Mouse (Mus musculus) neural tube, embryonic 13.5 days (tissue): ENCODE results near the gene Nedd4. TPM values are rescaled to one million over a fixed set of nuclear protein-coding genes. Genes with fewer than 3 reads are reported as not detected.

Experiments used
- ATAC-seq: fragments of 200-750 bp; cut with Nextera tagmentation; 2 replicates; pipeline ENCODE4 v1.8.0; 2017; ENCODE audit warnings: low read depth, mild to moderate bottlenecking, moderate TSS enrichment, moderate library complexity
- H3K27ac ChIP-seq: fragments of 300-500 bp; sonication (generic); replicated peaks from 2 replicates; pipeline ENCODE4 v1.5.1; 2015; ENCODE audit warnings: moderate library complexity, mild to moderate bottlenecking, inconsistent platforms
- H3K27me3 ChIP-seq: fragments of 300-500 bp; sonication (generic); 2 replicates; pipeline ENCODE4 v1.6.1; 2015; ENCODE audit warnings: mild to moderate bottlenecking, inconsistent platforms
- H3K36me3 ChIP-seq: fragments of 300-500 bp; sonication (generic); 2 replicates; pipeline ENCODE4 v1.6.1; 2015; ENCODE audit warnings: mild to moderate bottlenecking, inconsistent platforms
- H3K4me1 ChIP-seq: fragments of 300-500 bp; sonication (generic); replicated peaks from 2 replicates; pipeline ENCODE4 v1.6.1; 2015; ENCODE audit warnings: inconsistent platforms
- H3K4me2 ChIP-seq: fragments of 300-500 bp; sonication (generic); 2 replicates; pipeline ENCODE4 v1.6.1; 2015; ENCODE audit warnings: inconsistent platforms, mild to moderate bottlenecking, moderate library complexity
- H3K4me3 ChIP-seq: fragments of 300-500 bp; sonication (generic); 2 replicates; pipeline ENCODE4 v1.5.1; 2015; ENCODE audit warnings: mild to moderate bottlenecking, inconsistent platforms
- H3K9ac ChIP-seq: fragments of 300-500 bp; sonication (generic); 2 replicates; pipeline ENCODE4 v1.6.1; 2015; ENCODE audit warnings: moderate library complexity, mild to moderate bottlenecking, inconsistent platforms
- H3K9me3 ChIP-seq: fragments of 300-500 bp; sonication (generic); 2 replicates; pipeline ENCODE4 v1.6.1; 2016; ENCODE audit warnings: inconsistent platforms
- WGBS: fragments of 180-500 bp; shearing (Covaris S2); methylation state at CpG from one replicate; pipeline ENCODE4 v1.1.7; 2015; 5-methylcytosine and 5-hydroxymethylcytosine counted together
- polyA plus RNA-seq: library from polyadenylated mRNA; unstranded; fragments of >200 nt; fragmentation: Nextera tagmentation; extraction: Ambion mirVana; gene quantifications from 2 replicates; pipeline ENCODE4 v1.2.1, GENCODE M21; 2015

Gene Nedd4
- polyA plus RNA-seq, 1 experiment from 2014 or later: 475 TPM

DNA sequence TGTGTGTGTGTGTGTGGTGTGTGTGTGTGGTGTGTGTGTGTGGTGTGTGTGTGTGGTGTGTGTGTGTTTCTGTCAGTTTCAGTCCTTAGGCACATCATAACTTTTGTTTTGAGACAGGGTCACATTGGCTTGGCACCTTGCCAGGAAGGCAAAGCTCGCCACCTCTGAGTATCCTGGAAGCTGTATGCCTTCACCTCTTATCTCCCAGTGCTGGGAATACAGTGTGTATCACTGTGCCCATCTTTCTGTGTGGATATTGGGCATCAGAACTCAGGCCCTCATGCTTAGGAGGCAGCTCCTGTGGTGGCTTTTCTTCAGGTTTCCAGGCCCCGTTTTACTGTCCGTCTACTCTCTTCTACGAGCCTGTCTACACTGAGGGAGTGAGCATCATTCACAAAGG, 24.4 kb downstream of the Nedd4 start:
- no peaks in the 10 kb centered on the region for H3K9me3 ChIP-seq
- no peak overlapping the region for H3K9ac ChIP-seq
- ATAC-seq: no peak
- WGBS: 77% methylated on average over 4 of the region's 4 CpGs
- H3K4me1 ChIP-seq: peaks cover 8% of the 10 kb centered on the region; the same call in 1 of the 2 replicates
- no peaks in the 10 kb centered on the region for H3K27me3 ChIP-seq
- no peak overlapping the region for H3K4me3 ChIP-seq
- no peak overlapping the region for H3K27ac ChIP-seq
- H3K4me2 ChIP-seq: no peak overlapping the region
- peaks cover 91% of the 10 kb centered on the region for H3K36me3 ChIP-seq

GRCm38 (mm10) chr9:72689522-72689921, 27.4 kb downstream of the Nedd4 start:
- no peak for ATAC-seq
- no peak overlapping the region for H3K4me3 ChIP-seq
- no peak overlapping the region for H3K9ac ChIP-seq
- WGBS: 83% methylated on average over 5 of the region's 5 CpGs
- peaks cover 84% of the 10 kb centered on the region for H3K36me3 ChIP-seq
- no peaks in the 10 kb centered on the region for H3K9me3 ChIP-seq
- H3K4me2 ChIP-seq: no peak overlapping the region
- H3K4me1 ChIP-seq: peaks cover 35% of the 10 kb centered on the region
- H3K27me3 ChIP-seq: no peaks in the 10 kb centered on the region
- no peak overlapping the region for H3K27ac ChIP-seq

DNA sequence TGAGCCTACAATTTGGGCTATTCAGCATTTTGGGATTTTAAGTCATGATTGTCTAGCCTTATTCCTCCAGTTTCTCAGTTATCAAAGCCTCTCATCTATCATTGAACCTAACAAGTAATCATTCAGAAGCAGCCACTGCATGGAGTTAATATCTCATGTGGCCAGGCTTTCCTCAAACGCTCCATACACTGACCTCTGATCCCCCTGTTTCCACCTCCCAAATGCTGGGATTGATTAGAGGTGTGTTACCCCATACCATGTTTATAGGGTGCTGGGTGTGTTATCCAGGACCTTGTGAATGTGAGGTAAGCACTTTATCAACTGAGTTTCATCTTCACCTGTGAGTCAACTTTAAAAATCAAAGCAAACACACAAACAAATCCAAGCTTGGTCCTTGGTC, 28.7 kb downstream of the Nedd4 start:
- 77% methylated on average over 1 of the region's 1 CpGs for WGBS
- Histone ChIP-seq H3K9ac (no peak overlapping the region), H3K4me1 (peaks cover 41% of the 10 kb centered on the region), H3K4me2 (no peak overlapping the region), H3K9me3 (no peaks in the 10 kb centered on the region), H3K4me3 (no peak overlapping the region), H3K27ac (no peak overlapping the region), H3K27me3 (no peaks in the 10 kb centered on the region), H3K36me3 (peaks cover 78% of the 10 kb centered on the region)
- no peak for ATAC-seq

- Histone ChIP-seq H3K9me3 (no peaks in the 10 kb centered on the region), H3K27ac (no peak overlapping the region), H3K36me3 (peaks cover 70% of the 10 kb centered on the region), H3K4me1 (peaks cover 50% of the 10 kb centered on the region), H3K4me2 (no peak overlapping the region), H3K27me3 (no peaks in the 10 kb centered on the region), H3K4me3 (no peak overlapping the region), H3K9ac (no peak overlapping the region)
- 65% methylated on average over 5 of the region's 5 CpGs for WGBS
- no peak for ATAC-seq
Observed at GRCm38 (mm10) chr9:72691942-72692341, 29.8 kb downstream of the Nedd4 start.

DNA sequence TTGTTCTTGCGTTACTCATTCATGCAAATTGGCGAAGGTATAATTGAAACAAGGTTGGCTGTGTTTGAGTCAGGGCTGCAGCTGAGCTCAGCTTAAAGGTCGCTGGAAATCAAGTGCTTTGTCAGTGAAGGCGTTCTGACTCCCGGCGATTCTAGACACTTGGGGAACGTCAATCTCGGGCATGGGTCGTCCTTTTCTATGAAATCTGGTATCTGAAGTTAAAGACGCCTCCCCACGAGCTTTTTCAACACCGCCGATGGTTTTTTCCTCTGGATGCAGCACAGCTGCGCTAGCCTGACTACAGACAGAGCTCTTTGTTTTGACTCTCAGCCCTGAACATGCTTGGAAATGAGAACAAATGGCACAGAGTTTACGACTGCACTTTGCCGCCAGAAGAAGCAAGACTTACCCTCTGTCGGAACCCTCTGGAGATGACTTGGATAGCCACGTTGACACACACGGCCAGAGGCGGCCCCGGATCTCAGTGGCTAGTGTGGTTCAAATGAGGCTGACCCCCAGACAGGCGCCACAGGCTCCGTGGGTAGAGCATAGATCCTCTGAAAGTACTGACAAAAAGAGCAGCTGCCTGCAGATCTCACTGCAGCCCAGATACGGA, 31.0 kb downstream of the Nedd4 start:
- Histone ChIP-seq H3K9me3 (no peaks in the 10 kb centered on the region), H3K4me1 (peaks cover 61% of the 10 kb centered on the region), H3K9ac (0 out of 2 replicates have a peak overlapping the region, but pooled peaks have one; percentile 26), H3K4me2 (peak overlapping the region; percentile 22; the same call in 1 of the 2 replicates), H3K36me3 (peaks cover 65% of the 10 kb centered on the region), H3K27me3 (no peaks in the 10 kb centered on the region), H3K4me3 (no peak overlapping the region), H3K27ac (peak overlapping the region; percentile 69)
- 42% methylated on average over 24 of the region's 24 CpGs for WGBS
- ATAC-seq: no peak; the same call in 1 of the 2 replicates

GRCm38 (mm10) chr9:72693861-72694260, 31.7 kb downstream of the Nedd4 start:
- H3K27me3 ChIP-seq: no peaks in the 10 kb centered on the region
- no peak for ATAC-seq
- WGBS: 88% methylated on average over 14 of the region's 14 CpGs
- H3K9me3 ChIP-seq: no peaks in the 10 kb centered on the region
- peaks cover 65% of the 10 kb centered on the region for H3K36me3 ChIP-seq
- H3K4me2 ChIP-seq: no peak overlapping the region
- peak overlapping the region; percentile 69 for H3K27ac ChIP-seq
- H3K4me1 ChIP-seq: peaks cover 67% of the 10 kb centered on the region
- 0 out of 2 replicates have a peak overlapping the region, but pooled peaks have one; percentile 26 for H3K9ac ChIP-seq
- H3K4me3 ChIP-seq: no peak overlapping the region

DNA sequence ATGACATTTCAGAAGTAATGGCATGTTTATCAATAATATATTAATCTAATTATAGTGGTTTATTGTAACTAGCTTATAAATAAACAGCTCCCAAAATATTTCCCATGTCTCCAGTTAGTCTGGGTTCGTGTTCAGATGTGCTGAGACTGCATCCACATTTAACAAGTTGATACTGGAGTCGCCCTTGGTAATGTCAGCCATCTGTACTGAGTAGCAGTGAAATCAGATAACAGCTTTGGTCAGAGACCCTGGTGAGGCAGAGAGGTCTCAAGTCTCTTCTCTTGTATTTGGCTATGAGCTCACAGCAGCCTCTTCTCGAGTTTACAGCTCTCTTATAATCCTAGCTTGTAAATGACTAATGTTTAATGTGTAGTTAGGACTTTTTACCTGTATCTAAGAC, 34.4 kb downstream of the Nedd4 start:
- Histone ChIP-seq H3K9me3 (no peaks in the 10 kb centered on the region), H3K36me3 (peaks cover 61% of the 10 kb centered on the region), H3K4me1 (peaks cover 86% of the 10 kb centered on the region), H3K4me2 (no peak overlapping the region), H3K27ac (no peak overlapping the region), H3K9ac (no peak overlapping the region), H3K4me3 (no peak overlapping the region), H3K27me3 (no peaks in the 10 kb centered on the region)
- ATAC-seq: no peak
- WGBS: 69% methylated on average over 3 of the region's 3 CpGs

DNA sequence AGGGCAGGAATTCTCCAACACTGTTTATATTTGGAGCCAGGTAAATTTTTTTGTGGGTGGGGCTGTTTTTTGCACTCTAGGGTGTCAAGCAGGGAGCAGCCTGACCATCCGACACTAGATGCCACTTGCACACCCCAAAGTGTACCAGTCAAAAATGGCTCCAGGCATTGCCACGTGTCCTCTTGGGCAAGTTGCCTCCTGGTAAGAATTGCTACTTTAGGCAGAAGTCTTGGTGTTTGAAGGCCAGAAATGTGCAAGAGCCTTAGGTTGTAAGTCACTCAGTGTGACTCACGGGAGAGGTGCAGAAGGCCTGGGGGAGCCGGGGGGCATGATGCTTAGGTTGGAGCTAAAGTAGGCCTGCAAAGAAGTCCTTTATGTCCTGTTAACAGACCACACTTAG, 35.6 kb downstream of the Nedd4 start:
- H3K4me1 ChIP-seq: peaks cover 83% of the 10 kb centered on the region
- peaks cover 68% of the 10 kb centered on the region for H3K36me3 ChIP-seq
- H3K9me3 ChIP-seq: no peaks in the 10 kb centered on the region
- no peak overlapping the region for H3K4me2 ChIP-seq
- WGBS: 93% methylated on average over 4 of the region's 4 CpGs
- H3K27ac ChIP-seq: no peak overlapping the region
- H3K27me3 ChIP-seq: no peaks in the 10 kb centered on the region
- ATAC-seq: no peak
- H3K4me3 ChIP-seq: no peak overlapping the region
- H3K9ac ChIP-seq: no peak overlapping the region

DNA sequence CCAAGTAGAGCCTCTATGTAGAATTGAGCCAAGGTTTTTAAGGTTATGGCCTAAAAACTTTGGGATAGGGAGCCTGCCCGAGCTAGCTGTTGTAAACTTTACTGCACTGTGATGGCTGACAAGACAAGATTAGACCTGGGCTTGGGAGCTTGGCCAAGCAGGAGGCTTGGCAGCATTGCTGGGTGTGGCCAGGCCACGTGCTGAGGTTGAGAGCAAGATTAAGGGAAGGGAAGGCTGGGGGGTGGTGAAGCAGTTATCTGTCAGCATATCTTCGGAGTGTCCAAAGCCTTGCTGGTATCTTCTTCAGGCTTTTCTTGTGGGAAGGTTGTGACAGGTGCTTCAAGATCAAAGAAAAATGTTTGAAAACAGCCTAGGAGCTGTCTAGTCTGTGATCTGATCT, 37.6 kb downstream of the Nedd4 start:
- Histone ChIP-seq H3K9me3 (no peaks in the 10 kb centered on the region), H3K27me3 (no peaks in the 10 kb centered on the region), H3K27ac (no peak overlapping the region), H3K36me3 (peaks cover 67% of the 10 kb centered on the region), H3K4me2 (no peak overlapping the region), H3K4me1 (peaks cover 74% of the 10 kb centered on the region), H3K4me3 (no peak overlapping the region), H3K9ac (no peak overlapping the region)
- 54% methylated on average over 3 of the region's 3 CpGs for WGBS
- no peak for ATAC-seq

DNA sequence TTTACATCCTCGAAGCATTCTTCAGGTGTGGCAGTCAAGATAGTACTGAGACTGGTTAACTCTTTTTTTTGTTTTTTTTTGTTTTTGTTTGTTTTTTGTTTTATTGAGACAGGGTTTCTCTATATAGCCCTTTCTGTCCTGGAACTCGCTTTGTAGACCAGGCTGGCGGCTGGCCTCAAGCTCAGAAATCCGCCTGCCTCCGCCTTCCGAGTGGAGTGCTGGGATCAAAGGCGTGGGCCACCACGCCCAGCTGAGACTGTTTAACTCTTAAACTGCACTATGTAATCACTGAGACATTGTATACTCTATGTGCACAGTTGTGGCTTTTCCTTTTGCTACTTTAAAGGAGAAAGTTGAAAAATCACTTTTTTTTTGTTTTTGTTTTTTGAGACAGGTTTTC, 39.3 kb downstream of the Nedd4 start:
- 72% methylated on average over 8 of the region's 8 CpGs for whole genome bisulfite sequencing

DNA sequence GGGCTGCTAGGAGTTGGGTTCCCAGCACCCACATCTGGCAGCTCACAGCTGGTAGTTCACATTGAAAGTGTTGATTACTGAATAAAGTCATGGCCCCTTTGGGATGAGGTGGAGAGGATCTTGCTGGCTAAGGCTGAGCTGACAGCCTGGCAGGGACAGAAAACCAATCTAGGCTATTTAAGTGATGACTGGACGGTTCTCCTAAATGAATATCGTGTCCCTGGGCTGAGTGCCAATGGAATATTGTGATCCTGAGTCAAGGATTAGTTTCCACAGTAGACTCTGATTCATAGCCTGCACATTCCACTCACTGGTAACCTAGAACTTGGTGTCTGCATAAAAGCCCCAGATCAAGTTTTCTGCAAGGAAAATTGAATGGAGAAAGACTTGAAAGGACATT, 39.9 kb downstream of the Nedd4 start:
- H3K4me3 ChIP-seq: no peak overlapping the region
- ATAC-seq: no peak
- peaks cover 79% of the 10 kb centered on the region for H3K36me3 ChIP-seq
- no peaks in the 10 kb centered on the region for H3K9me3 ChIP-seq
- H3K9ac ChIP-seq: no peak overlapping the region
- peaks cover 63% of the 10 kb centered on the region for H3K4me1 ChIP-seq
- H3K27ac ChIP-seq: no peak overlapping the region
- no peak overlapping the region for H3K4me2 ChIP-seq
- H3K27me3 ChIP-seq: no peaks in the 10 kb centered on the region
- 40% methylated on average over 2 of the region's 2 CpGs for WGBS

More for the DNA sequence above, 39.3 kb downstream of the Nedd4 start:
- Histone ChIP-seq H3K4me2 (no peak overlapping the region), H3K9me3 (no peaks in the 10 kb centered on the region), H3K27ac (no peak overlapping the region), H3K4me1 (peaks cover 66% of the 10 kb centered on the region), H3K36me3 (peaks cover 72% of the 10 kb centered on the region), H3K9ac (no peak overlapping the region), H3K4me3 (no peak overlapping the region), H3K27me3 (no peaks in the 10 kb centered on the region)
- ATAC-seq: no peak

DNA sequence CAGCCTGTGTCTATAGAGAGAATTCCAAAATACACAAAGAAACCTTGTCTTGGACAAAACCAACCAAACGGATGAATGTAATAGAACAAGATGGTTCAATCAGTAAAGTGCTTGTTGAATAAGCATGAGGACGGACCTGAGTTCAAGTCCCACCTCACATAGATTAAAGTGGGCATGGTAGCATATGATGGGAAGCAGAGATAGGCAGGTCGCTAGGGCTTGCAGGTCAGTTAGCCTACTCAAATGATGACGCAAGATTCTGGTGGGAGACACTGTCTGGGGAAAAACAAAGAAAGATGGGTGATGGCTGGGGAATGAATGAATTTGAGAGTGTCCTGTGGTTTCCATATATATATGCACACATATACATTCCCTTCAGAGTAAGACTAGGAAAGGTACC, 41.0 kb downstream of the Nedd4 start:
- Histone ChIP-seq H3K27me3 (no peaks in the 10 kb centered on the region), H3K36me3 (peaks cover 78% of the 10 kb centered on the region), H3K4me1 (peaks cover 55% of the 10 kb centered on the region), H3K9ac (no peak overlapping the region), H3K9me3 (no peaks in the 10 kb centered on the region), H3K4me3 (no peak overlapping the region), H3K4me2 (no peak overlapping the region), H3K27ac (no peak overlapping the region)
- whole genome bisulfite sequencing: 91% methylated on average over 4 of the region's 4 CpGs
- no peak for ATAC-seq

DNA sequence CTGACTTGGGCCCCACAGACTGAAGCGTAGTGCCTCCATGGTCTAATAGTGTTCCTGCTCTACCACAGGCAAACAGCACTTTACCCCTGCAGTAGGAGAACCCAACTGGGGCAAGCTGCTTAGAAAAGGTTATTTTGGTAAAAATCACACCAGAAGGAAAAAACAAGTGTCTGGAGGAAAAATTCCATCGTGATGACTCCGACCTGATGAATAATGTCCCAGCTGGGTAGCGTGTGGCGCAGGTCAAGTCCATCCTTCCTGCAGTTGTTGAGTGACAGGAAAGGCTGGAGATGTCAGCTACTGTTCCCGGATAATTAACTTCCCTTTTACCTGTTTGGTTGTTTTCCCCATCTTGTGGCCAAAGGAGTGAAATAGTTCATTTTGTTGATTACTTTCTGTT, 41.6 kb downstream of the Nedd4 start:
- no peak overlapping the region for H3K4me3 ChIP-seq
- H3K9ac ChIP-seq: no peak overlapping the region
- no peak overlapping the region for H3K27ac ChIP-seq
- peaks cover 49% of the 10 kb centered on the region for H3K4me1 ChIP-seq
- peaks cover 76% of the 10 kb centered on the region for H3K36me3 ChIP-seq
- WGBS: 86% methylated on average over 6 of the region's 6 CpGs
- H3K4me2 ChIP-seq: no peak overlapping the region
- no peaks in the 10 kb centered on the region for H3K9me3 ChIP-seq
- no peaks in the 10 kb centered on the region for H3K27me3 ChIP-seq
- ATAC-seq: no peak
